Mouse (Mus musculus): Measurements from ENCODE around the gene Traf3. TPM values are rescaled to one million over a fixed set of nuclear protein-coding genes. Genes with fewer than 3 reads are reported as not detected.

Gene Traf3
- total RNA-seq, 2 experiments from 2014 or later: 12.4 to 15.5 TPM

DNA sequence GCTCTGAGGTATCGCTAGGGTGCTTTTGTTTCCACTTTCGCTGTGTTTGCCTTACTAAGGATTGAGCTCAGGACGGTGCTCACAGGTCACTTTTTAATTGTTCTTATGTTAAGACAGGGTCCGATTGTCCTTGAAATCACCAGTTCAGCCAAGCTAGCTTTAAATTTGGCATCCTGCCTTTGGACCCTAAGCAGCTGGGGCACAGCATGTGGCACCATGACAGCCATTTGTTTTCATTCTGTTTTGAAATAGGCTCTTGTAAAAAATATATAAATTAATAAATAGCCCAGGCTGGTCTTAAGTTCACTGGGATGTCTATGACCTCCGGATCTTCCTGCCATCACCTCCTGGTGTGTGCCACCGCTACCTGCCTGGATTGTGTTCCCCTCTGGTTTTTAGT, 78.9 kb downstream of the Traf3 start:
- DNase-seq: no peak
- intact Hi-C loops (cut with DNase I): no loop called here

DNA sequence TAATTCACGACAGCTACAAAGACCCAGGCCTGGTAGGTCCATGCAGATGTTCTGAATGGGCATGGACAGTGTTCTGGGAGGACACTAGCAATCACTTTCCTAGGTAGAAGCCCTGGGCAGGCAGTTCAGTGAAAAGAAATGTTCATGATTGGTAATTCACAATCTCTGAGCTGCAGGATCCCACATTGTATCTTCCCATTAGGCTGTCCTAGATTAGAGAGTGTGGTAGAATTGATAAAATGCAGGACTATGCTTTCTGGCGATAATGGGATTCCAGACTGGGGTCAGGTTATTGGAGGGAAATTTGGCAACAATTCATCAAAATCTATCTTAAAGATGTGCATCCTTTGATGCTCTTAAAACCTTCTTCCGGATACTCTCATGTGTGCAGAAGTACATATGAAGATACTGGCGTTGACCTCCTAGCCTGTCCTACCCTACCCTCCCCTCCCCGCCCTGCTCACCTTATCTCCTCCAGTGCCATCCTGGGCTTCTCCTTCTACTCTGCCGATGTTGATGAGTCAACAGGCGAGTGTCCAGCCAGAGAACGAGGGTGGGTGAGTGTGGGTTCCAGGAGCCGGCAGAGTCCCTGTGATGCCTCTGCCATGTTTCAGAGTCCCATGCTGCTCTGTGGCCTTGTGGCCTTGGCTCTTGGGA, 80.8 kb downstream of the Traf3 start:
- intact Hi-C loops (cut with DNase I): no loop called here
- no peak for DNase-seq

DNA sequence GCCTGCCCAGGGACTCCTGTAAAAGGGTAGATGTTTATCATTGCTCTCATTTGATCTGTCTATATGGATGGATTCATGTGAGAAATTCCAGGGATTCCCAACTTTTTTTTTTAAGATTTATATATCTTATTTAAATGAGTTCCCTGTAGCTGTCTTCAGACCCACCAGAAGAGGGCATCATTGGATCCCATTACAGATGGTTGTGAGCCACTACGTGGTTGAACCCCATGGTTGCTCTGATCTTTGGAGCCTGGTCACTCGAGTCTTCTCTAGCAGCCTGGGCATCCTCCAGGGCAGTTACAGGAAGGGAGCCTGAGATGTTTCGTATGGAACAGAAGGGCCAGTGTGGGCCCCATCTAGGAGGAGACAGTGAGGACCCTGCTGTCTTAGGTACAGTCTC, 82.9 kb downstream of the Traf3 start:
- intact Hi-C loops (cut with DNase I): no loop called here

DNA sequence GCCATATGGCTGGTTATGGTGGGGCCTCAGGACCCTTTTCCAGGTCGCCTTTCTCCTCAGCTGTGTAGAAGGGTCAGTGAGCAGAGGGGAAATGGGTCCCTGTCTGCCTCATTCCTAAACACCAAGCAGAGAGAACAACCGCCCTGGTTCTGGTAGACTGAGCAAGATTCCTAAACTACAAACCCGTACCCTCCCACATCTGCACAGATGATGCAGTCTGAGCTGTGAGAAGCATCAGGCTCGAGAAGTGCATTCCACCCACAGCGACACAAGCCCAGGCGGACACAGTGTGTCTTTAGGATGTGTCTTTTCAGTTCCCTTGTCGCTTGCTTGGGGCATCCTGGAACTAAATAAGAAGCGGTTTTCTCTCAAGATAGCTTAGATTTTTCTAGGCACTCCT, 83.9 kb downstream of the Traf3 start:
- intact Hi-C loops (cut with DNase I): no loop called here
- DNase-seq: no peak

More for the DNA sequence above, 82.9 kb downstream of the Traf3 start:
- DNase-seq: no peak

DNA sequence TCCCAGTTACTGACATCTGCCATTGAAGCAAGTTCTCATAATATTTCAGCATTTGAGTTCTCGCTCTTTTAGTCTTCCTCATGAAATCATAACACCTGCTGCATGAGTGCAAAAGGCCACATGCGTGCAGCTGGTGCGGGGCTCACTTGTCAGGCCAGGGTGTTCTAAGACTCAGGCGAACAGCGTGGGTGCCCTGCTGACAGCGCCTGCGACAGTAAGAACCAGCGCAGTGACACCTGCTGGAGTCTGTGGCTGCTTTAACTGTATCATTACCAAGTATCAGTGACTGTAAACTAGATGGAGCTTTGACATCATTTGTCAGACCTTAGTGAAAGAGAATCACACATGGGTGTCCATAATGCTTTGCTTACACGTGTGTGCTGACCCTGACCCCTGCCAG, 85.1 kb downstream of the Traf3 start:
- intact Hi-C loops (cut with DNase I): no loop called here
- DNase-seq: no peak

DNA sequence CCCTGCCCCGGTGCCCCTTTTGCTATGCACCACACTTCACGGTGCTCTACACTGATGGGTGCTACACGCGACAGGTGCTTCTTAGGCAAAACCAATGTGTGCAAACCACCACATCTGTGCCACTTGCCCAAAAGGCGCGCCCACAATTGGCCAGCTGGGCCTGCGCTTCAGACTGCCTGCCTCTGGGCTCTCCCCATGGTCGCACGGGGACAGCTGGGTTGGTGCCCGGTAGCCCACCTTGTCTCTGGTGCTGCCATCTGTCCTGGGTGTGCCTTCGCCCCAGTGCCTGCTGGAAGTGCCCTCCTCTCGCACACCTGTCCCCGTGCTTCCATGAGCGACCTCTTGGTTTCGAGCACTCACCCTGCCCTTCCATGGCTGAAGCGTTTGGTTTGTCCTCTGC, 97.5 kb downstream of the Traf3 start:
- intact Hi-C loops (cut with DNase I): no loop called here
- DNase-seq: no peak

DNA sequence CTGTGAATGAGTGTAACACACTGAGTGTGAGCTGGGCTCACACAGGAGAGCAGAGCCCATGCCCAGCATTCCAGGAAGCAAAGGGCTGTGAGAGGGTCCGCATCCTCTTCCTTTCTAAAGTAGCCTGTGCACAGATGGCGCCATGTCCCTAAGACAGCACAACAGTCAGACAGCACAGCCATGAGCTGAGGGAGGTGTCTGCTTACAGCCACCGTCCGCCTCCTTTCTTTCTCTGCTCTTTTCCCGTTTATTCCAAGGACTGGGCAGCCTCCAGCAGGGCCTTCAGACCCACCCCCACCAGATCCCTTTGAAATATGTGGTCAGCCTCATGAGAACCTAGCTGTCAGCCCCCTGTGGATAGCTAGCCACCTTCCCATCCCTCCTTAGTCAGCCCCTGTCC, 99.0 kb downstream of the Traf3 start:
- intact Hi-C loops (cut with DNase I): no loop called here
- DNase-seq: no peak

DNA sequence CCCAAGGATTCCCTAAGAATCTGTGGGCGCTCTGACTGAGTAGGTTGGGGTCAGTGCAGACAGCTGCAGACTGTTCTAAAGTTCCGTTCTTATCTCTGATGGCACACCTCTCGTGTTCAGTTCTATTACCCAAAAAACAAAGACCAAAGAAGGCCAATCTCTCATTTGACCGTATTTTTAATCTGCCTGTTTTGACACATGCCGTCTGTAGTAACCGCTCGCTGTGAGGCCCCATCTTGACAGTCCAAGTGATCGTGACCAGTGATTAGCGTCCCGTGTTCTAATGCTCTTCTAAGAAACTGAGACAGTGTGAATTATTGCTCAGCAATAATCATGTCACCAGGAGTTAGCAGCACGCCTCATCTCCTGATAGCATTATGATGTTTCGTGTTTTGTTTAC, 100.4 kb downstream of the Traf3 start:
- DNase-seq: no peak
- intact Hi-C loops (cut with DNase I): no loop called here

DNA sequence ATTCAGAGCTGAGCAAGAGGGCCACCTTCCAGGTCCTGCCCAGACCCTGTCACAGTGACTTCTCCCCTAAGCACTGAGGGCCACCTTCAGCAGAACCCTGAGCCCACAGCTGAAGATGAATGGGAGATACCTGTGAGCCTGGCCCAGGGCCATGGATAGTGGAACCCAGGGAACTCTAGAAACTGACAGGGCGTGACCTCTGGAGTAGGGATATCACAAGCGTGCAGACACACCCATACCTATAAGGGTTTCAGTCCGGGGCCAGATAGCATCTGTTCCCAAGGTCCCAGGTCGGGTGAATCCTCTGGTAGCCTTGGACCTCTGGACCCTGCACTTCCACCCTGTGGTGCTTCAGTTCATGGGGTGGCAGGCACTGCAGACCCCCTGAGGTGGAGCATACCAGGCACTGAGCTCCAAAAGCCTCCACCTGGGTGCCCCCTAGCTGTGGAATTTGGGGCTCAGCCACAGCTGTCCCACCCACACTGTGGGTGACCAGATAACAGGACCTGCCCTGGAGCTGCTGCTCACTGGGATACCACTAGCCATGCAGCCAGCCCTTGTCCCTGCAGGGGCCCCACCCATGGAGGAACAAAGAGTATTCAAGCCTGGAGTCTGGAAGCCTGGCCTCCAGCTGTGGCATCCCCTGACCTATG, 101.6 kb downstream of the Traf3 start:
- DNase-seq: no peak
- intact Hi-C loops (cut with DNase I): no loop called here

DNA sequence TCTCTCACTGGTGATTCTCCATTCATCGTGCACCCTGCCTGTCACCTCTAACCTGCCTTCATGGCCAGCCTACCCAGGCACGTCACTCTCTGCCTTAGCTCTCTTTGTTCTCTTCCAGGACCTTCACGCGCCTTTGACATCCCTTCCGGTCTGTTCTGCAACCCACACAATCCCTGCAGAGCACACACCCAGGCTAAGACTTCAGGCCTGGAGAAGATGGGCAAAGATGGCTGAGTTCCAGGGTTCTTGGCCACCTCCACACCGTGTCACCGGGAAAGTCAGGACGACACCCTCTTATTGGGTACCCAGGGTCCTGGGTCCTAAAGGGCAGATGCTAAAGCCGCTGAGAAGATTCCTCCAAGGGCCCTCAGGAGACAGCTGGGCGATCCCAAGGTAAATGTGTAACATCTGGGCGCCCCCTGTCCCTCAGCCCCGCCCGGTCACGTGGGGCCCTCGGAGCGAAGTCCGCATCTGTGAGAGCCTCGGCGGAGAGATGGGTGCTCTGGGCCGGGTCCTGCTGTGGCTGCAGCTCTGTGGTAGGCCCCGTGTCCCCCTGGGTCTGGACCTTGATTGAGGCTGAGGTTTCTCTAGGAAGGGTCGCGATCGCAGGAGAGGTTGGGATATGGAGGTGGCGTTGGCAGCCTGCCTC, 104.6 kb downstream of the Traf3 start, which contains the start of gene Amn:
Gene Amn, plus strand, starts transcription at position 467 of the 649 bp plus-strand sequence.
- no peak for DNase-seq
- intact Hi-C loops (cut with DNase I): loop anchor here (5.0 to 10.0 kb wide), 3 partner anchors 142 to 326 kb away; no protein-coding TSS in a partner anchor

DNA sequence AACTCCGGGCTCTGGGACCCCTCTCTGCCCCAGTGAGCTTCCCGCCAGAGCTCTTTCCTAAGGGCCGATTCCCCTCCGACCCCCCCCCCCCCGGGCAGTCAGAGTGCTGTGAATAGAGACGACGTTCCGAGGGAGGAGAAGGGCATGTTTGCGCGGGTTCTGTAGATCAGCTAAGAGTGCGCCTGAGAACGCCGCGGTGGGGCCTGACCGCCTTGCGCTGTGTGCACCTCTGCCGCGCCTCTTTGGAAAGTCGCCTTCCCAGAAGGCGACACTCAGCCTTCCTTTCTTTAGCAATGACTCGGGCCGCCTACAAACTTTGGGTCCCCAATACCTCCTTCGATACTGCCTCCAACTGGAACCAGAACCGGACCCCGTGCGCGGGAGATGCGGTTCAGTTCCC, 105.2 kb downstream of the Traf3 start:
- intact Hi-C loops (cut with DNase I): loop anchor here (5.0 to 10.0 kb wide), 3 partner anchors 141 to 327 kb away; no protein-coding TSS in a partner anchor
- no peak for DNase-seq

DNA sequence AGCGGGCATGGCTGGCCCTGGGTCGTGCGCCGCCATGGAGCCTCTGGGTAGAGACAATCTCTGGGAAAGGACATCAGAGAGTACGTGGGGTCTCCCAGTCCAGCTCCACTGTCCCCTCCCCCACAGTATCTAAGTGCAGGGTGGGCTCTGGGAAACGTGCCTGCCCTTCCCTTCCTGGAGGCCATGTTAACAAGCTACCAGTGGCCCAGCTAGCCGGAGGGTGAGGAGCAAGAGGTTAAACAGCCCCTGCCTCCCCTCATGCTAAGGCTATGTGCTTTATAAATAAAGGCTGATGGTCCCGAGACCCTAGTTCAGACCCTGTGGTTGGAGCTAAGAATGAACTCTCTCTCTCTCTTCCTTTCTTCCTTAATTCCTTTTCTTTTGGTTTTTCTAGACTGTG, 105.8 kb downstream of the Traf3 start:
- DNase-seq: no peak
- intact Hi-C loops (cut with DNase I): loop anchor here (5.0 to 10.0 kb wide), 3 partner anchors 140 to 327 kb away; no protein-coding TSS in a partner anchor

DNA sequence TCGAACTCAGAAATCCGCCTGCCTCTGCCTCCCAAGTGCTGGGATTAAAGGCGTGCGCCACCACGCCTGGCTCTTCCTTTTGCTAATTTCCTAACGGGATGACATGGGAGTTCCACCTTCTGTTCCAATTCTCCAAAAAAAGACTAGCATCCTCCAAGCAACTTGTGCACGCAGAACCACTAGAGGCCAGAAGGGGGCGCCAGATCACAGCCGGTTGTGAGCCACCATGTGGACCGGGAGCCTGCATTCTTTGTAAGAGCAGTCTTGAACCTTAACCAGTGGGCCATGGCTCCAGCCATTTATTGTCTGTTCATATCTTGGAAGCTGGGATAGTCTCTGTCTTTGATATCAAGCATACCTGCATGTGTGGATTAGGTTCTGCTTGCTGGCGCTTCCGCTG, 106.2 kb downstream of the Traf3 start:
- intact Hi-C loops (cut with DNase I): loop anchor here (5.0 to 10.0 kb wide), 3 partner anchors 140 to 328 kb away; no protein-coding TSS in a partner anchor
- DNase-seq: peak; percentile 74 to 84

DNA sequence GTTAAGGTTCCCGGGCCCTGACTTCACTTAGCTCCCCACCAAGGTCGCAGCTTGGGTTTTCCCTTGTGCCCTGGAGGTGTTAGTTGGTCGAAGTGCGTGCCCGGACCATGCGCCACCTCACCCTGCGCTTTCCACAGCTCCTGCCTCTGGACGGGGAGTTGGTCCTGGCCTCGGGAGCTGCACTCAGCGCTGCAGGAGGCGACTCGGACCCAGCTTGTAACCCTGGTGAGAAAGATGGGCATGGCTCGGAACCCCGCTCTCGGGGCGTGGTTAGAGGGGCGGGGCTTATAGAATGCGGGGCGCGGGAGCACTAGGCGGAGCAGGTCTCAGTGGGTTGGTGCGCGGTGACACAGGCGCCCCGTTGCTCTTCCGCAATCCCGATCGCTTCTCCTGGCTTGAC, 107.8 kb downstream of the Traf3 start:
- no peak for DNase-seq
- intact Hi-C loops (cut with DNase I): loop anchor here (5.0 to 10.0 kb wide), 3 partner anchors 138 to 329 kb away; no protein-coding TSS in a partner anchor

DNA sequence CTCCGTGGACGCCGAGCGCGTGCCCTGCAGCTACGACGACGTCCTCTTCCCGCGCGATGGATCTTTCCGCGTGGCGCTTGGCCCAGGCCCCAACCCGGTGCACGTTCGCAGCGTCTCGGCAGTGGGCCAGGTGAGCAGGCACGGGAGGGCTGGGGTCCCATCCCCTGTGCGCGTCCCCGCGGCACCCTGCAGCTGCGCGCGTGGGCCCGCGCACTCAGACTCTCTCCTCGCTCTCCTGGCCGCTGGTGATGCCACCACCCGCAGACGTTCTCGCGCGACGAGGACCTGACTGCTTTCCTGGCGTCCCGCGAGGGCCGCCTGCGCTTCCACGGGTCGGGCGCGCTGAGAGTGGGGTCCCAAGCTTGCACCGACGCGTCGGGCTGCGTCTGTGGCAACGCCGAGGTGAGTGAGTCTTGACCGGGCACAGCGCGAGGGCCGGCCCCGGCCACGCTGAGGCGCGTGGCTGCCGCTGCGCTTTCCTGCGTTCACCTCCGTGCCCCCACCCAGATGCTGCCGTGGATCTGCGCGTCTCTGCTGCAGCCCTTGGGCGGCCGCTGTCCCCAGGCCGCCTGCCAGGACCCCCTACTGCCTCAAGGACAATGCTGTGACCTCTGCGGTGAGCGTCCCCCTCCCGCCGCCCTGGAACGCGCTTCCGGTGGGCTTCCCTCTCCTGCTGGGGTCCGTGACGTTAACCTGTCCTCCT, 108.4 kb downstream of the Traf3 start:
- DNase-seq: no peak
- intact Hi-C loops (cut with DNase I): loop anchor here (5.0 to 10.0 kb wide), 3 partner anchors 138 to 330 kb away; no protein-coding TSS in a partner anchor

DNA sequence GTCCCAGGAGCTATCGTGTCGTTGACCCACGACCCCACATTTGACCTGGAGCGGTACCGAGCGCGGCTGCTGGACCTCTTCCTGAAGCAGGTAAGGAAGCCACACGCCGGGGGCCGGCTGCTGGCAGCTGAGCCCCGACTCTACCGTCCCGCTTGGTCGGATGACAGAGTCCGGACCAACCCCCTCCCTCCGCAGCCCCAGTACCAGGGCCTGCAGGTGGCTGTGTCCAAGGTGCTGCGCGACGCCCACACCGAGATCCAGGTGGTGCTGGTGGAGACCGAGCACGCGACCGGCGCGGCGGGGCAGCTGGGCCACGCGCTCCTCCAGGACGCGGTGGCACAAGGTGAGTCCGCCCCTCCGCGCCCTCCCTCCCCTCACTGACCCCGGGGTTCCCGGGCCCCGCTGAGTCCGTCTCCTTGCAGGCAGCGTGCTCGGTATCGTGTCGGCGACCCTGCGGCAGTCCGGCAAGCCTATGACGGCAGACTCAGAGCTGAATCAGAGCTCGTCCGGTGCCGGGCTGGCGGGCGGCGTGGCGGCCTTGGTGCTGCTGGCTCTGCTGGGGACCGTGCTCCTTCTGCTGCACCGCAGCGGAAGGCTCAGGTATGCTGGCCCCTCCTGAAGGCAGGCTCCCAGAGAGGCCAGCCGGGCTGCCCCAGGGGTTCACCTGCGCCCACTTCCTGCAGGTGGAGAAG, 109.1 kb downstream of the Traf3 start:
- peak in 1 of 2 experiments; percentile 28 for DNase-seq
- intact Hi-C loops (cut with DNase I): loop anchor here (10.0 kb wide), 2 partner anchors 200 to 330 kb away; no protein-coding TSS in a partner anchor

DNA sequence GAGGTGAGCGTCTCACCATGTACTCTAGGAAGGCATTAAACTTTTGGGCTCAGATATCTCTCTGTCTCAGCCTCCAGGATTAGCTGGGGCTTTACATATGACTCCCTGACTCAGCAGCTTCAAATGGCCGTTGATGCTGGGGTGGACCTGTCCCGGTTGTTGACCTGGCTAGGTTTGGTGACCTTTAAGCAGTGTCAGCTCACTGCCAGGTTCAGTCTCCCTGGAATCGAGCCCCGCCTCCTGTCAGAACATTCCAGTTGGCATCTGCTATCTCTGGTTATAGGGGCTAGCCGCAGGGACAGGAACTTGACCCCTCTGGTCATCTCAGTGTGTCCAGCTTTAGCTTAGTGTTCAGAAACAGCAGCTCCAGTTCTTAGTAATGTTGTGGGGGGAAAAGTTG, 110.2 kb downstream of the Traf3 start:
- no peak for DNase-seq
- intact Hi-C loops (cut with DNase I): loop anchor here (10.0 kb wide), 2 partner anchors 198 to 332 kb away; no protein-coding TSS in a partner anchor

DNA sequence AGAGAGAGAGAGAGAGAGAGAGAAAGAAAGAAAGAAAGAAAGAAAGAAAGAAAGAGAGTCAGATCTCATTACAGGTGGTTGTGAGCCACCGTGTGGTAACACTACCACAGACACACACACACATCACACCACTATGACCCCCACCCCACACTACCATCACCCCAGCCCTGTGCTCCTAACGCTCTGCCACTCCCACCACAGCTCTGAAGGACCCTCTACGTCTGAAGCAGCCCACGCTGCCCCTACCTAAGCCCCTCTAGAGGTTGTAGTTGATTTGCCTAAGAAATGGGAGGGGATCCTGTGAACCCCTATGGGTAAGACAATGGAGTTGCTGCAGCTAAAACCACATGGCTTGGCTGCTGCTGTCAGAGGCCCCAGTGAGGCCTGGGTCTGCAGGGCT, 117.4 kb downstream of the Traf3 start:
- no peak for DNase-seq
- intact Hi-C loops (cut with DNase I): no loop called here

DNA sequence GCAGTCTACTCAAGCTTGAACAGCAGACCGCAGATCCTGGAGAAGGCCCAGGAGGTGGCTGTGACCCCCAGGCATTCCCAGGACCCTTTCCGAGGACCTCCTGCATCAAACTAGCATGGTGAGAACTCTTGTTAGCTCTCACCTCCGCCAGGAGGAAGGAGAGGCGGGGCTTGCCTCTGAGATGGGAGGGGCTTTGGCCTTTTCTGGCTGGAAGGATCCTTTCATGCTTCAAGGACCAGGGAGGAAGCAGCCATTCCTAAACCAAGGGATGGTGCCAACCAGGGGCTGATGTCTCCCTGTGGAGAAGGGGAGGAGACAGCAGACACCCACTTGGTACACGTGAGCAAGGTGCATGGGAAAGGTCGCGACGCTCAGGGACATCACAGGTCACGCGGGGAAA, 118.4 kb downstream of the Traf3 start:
- intact Hi-C loops (cut with DNase I): no loop called here
- DNase-seq: no peak

DNA sequence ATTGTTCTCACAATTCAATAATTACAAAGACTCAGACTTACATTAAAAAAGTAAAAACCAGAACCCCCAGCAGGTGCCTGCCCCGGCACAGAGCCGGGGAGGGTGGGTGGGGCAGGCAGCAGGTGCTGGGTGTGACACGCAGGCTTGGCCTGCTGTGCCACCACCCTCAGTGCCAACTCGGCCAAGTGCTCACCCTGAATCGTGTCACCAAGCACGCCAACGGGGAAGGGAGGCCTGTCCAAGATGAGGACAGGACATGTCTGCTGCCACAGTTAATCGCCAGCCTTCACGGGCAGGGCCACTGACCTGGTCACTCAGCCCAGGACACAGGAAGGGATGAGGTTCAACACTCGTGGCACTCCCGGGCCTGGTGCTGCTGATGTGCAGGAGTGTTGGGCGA, 126.9 kb downstream of the Traf3 start:
- intact Hi-C loops (cut with DNase I): no loop called here
- DNase-seq: no peak
